Mouse (Mus musculus) embryonic facial prominence, embryonic 10.5 days (tissue): ENCODE measurements around the gene Ttll11. TPM values are rescaled to one million over a fixed set of nuclear protein-coding genes. Genes with fewer than 3 reads are reported as not detected.

Source experiments
- DNase-seq: peaks from one replicate; pipeline ENCODE4 v3.0.0-alpha.2; 2017; ENCODE audit warnings: low spot score
- H3K27ac ChIP-seq: fragments of 300-500 bp; sonication (generic); replicated peaks from 2 replicates; pipeline ENCODE4 v1.5.1; 2016; ENCODE audit warnings: mild to moderate bottlenecking
- H3K27me3 ChIP-seq: fragments of 300-500 bp; sonication (generic); replicated peaks from 2 replicates; pipeline ENCODE4 v1.6.1; 2016; ENCODE audit warnings: low read depth, mild to moderate bottlenecking; ENCODE audit not compliant: poor library complexity, severe bottlenecking
- H3K36me3 ChIP-seq: fragments of 300-500 bp; sonication (generic); replicated peaks from 2 replicates; pipeline ENCODE4 v1.6.1; 2016; ENCODE audit warnings: mild to moderate bottlenecking, moderate library complexity
- H3K4me1 ChIP-seq: fragments of 300-500 bp; sonication (generic); 2 replicates; pipeline ENCODE4 v1.6.1; 2016
- H3K4me3 ChIP-seq: fragments of 300-500 bp; sonication (generic); 2 replicates; pipeline ENCODE4 v1.5.1; 2016; ENCODE audit warnings: mild to moderate bottlenecking, moderate library complexity
- H3K9me3 ChIP-seq: fragments of 300-500 bp; sonication (generic); 2 replicates; pipeline ENCODE4 v1.6.1; 2016; ENCODE audit warnings: mild to moderate bottlenecking
- WGBS: fragments of 180-500 bp; shearing (Covaris S2); methylation state at CpG from one replicate; pipeline ENCODE4 v1.1.7; 2016; 5-methylcytosine and 5-hydroxymethylcytosine counted together
- polyA plus RNA-seq: library from polyadenylated mRNA; unstranded; fragments of >200 nt; fragmentation: Nextera tagmentation; extraction: Ambion mirVana; gene quantifications from 2 replicates; pipeline ENCODE4 v1.2.1, GENCODE M21; 2016

Gene Ttll11
- polyA plus RNA-seq, 1 experiment from 2014 or later, result 0.85 TPM

DNA sequence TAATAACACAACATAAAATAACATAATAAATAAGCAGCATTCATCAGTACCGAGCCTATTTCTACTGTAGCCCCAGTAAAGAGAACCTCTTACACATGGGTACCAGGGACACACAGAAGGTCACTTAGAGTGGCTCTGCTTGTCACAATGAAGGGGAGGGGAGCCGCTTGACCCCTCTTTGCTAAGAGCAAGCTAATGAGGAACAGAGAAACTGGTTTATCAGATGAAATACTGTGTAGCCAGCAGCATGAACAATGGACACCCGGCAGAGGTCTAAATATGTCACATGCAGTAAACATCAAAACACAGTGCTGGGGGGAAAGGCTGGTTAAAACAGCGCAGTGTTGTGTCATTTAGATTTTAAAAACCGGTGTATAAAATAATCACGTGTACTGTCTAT, 121.4 kb downstream of the Ttll11 start:
- WGBS, result 67% methylated on average over 6 of the region's 6 CpGs
- no peak for DNase-seq
- H3K36me3 ChIP-seq, result no peaks in the 10 kb centered on the region
- H3K4me1 ChIP-seq, result peaks cover 13% of the 10 kb centered on the region
- H3K9me3 ChIP-seq, result no peaks in the 10 kb centered on the region
- H3K27me3 ChIP-seq, result no peaks in the 10 kb centered on the region; the same call in 1 of the 2 replicates
- no peak overlapping the region for H3K4me3 ChIP-seq
- H3K27ac ChIP-seq, result no peak overlapping the region

- DNase-seq, result no peak
- WGBS, result 92% methylated on average over 2 of the region's 2 CpGs
- Histone ChIP-seq H3K27me3 (no peaks in the 10 kb centered on the region; the same call in 1 of the 2 replicates), H3K27ac (no peak overlapping the region), H3K4me1 (peaks cover 25% of the 10 kb centered on the region), H3K9me3 (no peaks in the 10 kb centered on the region), H3K36me3 (no peaks in the 10 kb centered on the region), H3K4me3 (no peak overlapping the region)
Observed at GRCm38 (mm10) chr2:35856901-35857300, 122.8 kb downstream of the Ttll11 start.

- peaks cover 11% of the 10 kb centered on the region for H3K27me3 ChIP-seq
- 37% methylated on average over 5 of the region's 5 CpGs for WGBS
- no peaks in the 10 kb centered on the region for H3K36me3 ChIP-seq
- peak; percentile 32 for DNase-seq
- no peaks in the 10 kb centered on the region for H3K9me3 ChIP-seq
- no peak overlapping the region for H3K4me3 ChIP-seq
- peaks cover 37% of the 10 kb centered on the region for H3K4me1 ChIP-seq
- H3K27ac ChIP-seq, result no peak overlapping the region
Observed at GRCm38 (mm10) chr2:35854877-35855276, 124.8 kb downstream of the Ttll11 start.

- no peaks in the 10 kb centered on the region for H3K9me3 ChIP-seq
- peaks cover 43% of the 10 kb centered on the region for H3K4me1 ChIP-seq
- H3K4me3 ChIP-seq, result no peak overlapping the region
- 68% methylated on average over 4 of the region's 4 CpGs for WGBS
- peaks cover 16% of the 10 kb centered on the region for H3K27me3 ChIP-seq
- no peaks in the 10 kb centered on the region for H3K36me3 ChIP-seq
- no peak for DNase-seq
- no peak overlapping the region for H3K27ac ChIP-seq
Observed at GRCm38 (mm10) chr2:35852971-35853370, 126.7 kb downstream of the Ttll11 start.

DNA sequence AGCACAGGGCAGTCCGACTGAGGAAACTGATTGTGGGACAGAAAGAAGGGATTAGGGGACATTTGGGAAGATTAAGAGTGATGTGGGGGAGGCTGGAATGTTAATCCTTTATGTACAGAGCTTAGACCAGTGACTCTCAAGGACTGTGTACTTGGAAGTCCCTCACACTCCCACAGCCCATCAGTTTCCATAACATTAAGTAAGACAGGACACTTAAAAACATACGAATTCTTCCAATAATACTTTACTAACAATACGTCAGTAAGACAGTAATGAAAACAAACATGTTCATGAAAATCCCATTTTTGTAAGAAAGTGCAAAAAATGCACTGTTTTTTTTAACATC, 127.6 kb downstream of the Ttll11 start:
- 56% methylated on average over 3 of the region's 3 CpGs for WGBS
- Histone ChIP-seq H3K4me3 (no peak overlapping the region), H3K27ac (no peak overlapping the region), H3K36me3 (no peaks in the 10 kb centered on the region), H3K4me1 (peaks cover 43% of the 10 kb centered on the region), H3K27me3 (peaks cover 16% of the 10 kb centered on the region), H3K9me3 (no peaks in the 10 kb centered on the region)
- DNase-seq, result no peak

GRCm38 (mm10) chr2:35851420-35852163, 128.1 kb downstream of the Ttll11 start:
- H3K27ac ChIP-seq, result no peak overlapping the region
- peaks cover 19% of the 10 kb centered on the region for H3K27me3 ChIP-seq

DNA sequence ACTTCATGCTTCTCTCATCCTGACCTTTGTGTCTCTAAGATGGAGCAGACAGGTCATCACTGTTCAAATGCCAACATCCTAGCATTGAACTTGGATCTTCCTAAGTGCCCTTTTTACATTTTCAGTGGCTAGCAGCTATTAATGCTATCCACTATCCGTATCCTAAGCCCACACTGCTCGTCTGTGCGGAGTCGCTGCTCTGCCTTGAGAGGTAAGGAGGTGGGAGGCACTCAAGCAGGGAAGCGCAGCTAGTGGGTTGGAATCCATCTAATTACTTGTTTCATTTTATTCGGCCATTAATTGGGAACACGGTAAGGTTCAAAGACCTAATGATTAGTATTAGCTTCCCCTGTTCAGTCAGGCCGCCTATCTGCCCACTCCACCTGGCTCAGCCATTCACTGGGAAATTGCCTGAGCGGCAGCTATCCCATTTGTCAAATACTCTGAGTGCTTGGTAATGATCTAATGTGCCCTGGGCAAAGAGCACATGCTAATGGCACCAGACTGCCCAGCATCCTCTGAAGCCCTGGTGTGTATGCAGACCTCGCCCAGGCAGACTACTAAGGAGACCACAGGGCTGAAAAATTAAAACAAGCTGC, 130.0 kb downstream of the Ttll11 start:
- Histone ChIP-seq H3K4me3 (no peak overlapping the region), H3K4me1 (peaks cover 52% of the 10 kb centered on the region), H3K36me3 (no peaks in the 10 kb centered on the region), H3K9me3 (no peaks in the 10 kb centered on the region), H3K27ac (no peak overlapping the region), H3K27me3 (peaks cover 29% of the 10 kb centered on the region)
- DNase-seq, result no peak
- WGBS, result 62% methylated on average over 10 of the region's 10 CpGs

More at GRCm38 (mm10) chr2:35851420-35852163, 128.1 kb downstream of the Ttll11 start:
- H3K4me1 ChIP-seq, result peaks cover 43% of the 10 kb centered on the region
- H3K9me3 ChIP-seq, result no peaks in the 10 kb centered on the region
- no peak overlapping the region for H3K4me3 ChIP-seq
- 46% methylated on average over 17 of the region's 17 CpGs for WGBS
- no peaks in the 10 kb centered on the region for H3K36me3 ChIP-seq
- DNase-seq, result no peak

- DNase-seq, result no peak
- H3K27me3 ChIP-seq, result peaks cover 38% of the 10 kb centered on the region
- 51% methylated on average over 11 of the region's 11 CpGs for WGBS
- H3K4me3 ChIP-seq, result no peak overlapping the region
- H3K9me3 ChIP-seq, result no peaks in the 10 kb centered on the region
- H3K36me3 ChIP-seq, result no peaks in the 10 kb centered on the region
- peaks cover 54% of the 10 kb centered on the region for H3K4me1 ChIP-seq
- H3K27ac ChIP-seq, result peak overlapping the region; percentile 52; the same call in 1 of the 2 replicates
Observed at GRCm38 (mm10) chr2:35845611-35846504, 133.9 kb downstream of the Ttll11 start.

GRCm38 (mm10) chr2:35843896-35844690, 135.6 kb downstream of the Ttll11 start:
- no peaks in the 10 kb centered on the region for H3K9me3 ChIP-seq
- 0 out of 2 replicates have a peak overlapping the region, but pooled peaks have one; percentile 2 for H3K4me3 ChIP-seq
- WGBS, result 23% methylated on average over 13 of the region's 13 CpGs
- peaks cover 43% of the 10 kb centered on the region for H3K4me1 ChIP-seq
- DNase-seq, result peak; percentile 68
- peak overlapping the region; percentile 61; the same call in 1 of the 2 replicates for H3K27ac ChIP-seq
- no peaks in the 10 kb centered on the region for H3K36me3 ChIP-seq
- peaks cover 33% of the 10 kb centered on the region for H3K27me3 ChIP-seq

DNA sequence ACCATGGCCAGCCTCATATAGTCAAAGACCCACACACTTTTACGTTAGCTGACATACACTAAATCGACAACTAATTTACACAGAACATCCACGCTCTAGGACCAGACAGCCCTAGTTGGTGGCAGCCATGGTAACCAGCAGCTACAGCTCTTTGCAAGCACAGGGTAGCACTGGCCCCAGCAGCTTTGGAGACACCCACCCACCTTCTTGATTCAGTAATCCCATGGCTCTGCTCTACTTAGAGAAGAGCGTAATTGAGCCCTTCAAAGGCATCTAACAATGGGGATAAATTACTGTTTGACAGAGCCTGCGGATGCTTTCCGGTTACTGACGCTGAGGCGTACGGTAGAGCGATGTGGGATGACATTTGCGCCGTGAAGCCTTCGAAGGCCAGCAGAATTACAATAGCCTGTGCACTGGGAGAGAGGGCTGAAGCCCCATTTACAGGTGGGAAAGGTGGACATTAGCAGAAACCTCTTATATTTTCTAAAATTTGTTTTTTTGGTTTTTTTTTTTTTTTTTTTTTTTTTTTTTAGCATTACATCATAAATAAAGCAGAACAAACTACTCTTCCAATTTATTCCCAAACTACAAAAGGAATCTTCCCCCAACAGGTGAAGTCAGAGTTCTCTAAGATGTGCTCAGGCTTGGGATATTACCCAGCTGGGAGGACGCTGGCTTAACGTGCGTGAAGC, 136.8 kb downstream of the Ttll11 start:
- no peak overlapping the region for H3K27ac ChIP-seq
- 78% methylated on average over 16 of the region's 16 CpGs for WGBS
- no peaks in the 10 kb centered on the region for H3K36me3 ChIP-seq
- H3K4me1 ChIP-seq, result peaks cover 42% of the 10 kb centered on the region
- no peak overlapping the region for H3K4me3 ChIP-seq
- no peak for DNase-seq
- H3K27me3 ChIP-seq, result peaks cover 37% of the 10 kb centered on the region
- no peaks in the 10 kb centered on the region for H3K9me3 ChIP-seq

DNA sequence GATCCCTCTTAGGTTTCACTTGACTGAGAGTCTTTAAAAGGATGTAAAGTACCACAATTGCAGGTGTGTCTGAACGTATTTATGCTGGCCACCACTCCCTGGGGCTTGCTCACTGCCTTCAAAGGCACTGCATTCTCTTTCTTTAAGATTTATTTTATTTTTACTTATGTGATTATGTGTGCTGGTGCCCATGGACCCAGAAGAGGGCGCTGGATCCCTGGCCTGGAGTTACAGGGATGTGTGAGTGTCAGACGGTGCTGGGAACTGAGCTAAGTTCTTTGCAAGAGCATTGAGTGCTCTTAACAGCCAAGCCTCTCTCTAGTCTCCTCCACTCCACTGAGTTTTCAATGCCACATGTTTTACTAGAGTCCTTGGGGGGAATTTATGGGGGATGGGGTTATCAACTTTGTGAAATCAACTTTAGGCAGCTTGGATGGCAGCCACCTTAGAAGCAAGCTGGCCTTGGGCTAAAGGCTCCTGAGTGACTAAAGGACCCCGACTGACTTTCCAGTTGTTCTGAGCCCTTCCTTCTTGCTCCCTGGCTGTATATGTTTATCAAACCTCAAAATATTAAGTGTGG, 137.8 kb downstream of the Ttll11 start:
- no peak overlapping the region for H3K4me3 ChIP-seq
- no peak for DNase-seq
- H3K27ac ChIP-seq, result no peak overlapping the region
- peaks cover 37% of the 10 kb centered on the region for H3K27me3 ChIP-seq
- H3K4me1 ChIP-seq, result peaks cover 42% of the 10 kb centered on the region
- H3K9me3 ChIP-seq, result peaks cover 9% of the 10 kb centered on the region
- H3K36me3 ChIP-seq, result no peaks in the 10 kb centered on the region
- 57% methylated on average over 4 of the region's 4 CpGs for WGBS
